Mouse (Mus musculus): ENCODE data around the gene Stard3. TPM values are rescaled to one million over a fixed set of nuclear protein-coding genes. Genes with fewer than 3 reads are reported as not detected.
A peak's percentile ranks its signal among the peaks of the same experiment; 100 is the strongest.

Stard3 gene
- total and polyA plus RNA-seq, 3 experiments = 31.7 to 39.6 (median 33.9) TPM

GRCm38 (mm10) chr11:98342000-98342945 lies 15.9 kb upstream of the Stard3 start (continued):
- TF ChIP-seq USF1 (IDR thresholded peaks at IDR 0.05; ENCODE audit: low read depth, low read length) = no peak

DNA sequence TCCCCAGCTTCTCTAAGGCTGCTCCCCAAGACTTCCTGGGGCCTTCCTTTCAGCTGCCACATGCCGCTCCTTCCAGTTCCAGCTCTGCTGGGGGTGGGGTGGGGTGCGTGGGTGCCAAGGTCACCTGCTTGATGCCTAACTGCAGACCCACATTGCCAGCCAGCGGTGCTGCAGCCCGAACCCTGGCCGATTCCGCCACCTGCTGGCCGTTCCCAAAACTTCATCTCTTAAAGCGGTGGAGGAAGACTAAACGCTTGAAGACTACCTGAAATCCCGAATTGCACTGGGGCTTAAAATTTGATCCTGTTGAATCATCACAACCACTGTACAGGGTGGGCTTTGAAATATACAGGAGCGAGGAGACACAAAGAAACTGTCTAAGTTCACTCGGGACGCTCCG lies 12.9 kb upstream of the Stard3 start:
- H3K36me3 ChIP-seq (replicated peaks in 1 of 2; ENCODE audit: control insufficient read depth in 1 of 2, insufficient read depth in 1 of 2, low read length in 1 of 2) = no peaks in the 10 kb centered on the region
- in situ Hi-C loops (cut with MboI; ENCODE audit: low pct_ligation_motif_present, low pct_unique_long_range_greater_than_20kb, low sequenced_read_pairs) = loop anchor here (25.0 kb wide), 1 partner anchor 292 kb away; the partner anchor contains the start of genes Gm12355, Gsdma2 and Gsdma3
- H3K4me3 ChIP-seq (replicated peaks in 1 of 3; ENCODE audit: low read depth in 2 of 3, low read length in 2 of 3, poor library complexity in 1 of 3) = peak overlapping the region in 1 of 3 experiments; percentile 55
- no peak overlapping the region for H3K27ac ChIP-seq (ENCODE audit: insufficient read depth, low read depth)
- H3K27me3 ChIP-seq (replicated peaks) = peaks cover 69% of the 10 kb centered on the region
- H3K79me2 ChIP-seq (replicated peaks; ENCODE audit: control insufficient read depth, extremely low read depth, insufficient read depth, poor library complexity, severe bottlenecking) = no peaks in the 10 kb centered on the region
- peak overlapping the region; percentile 28; the same call in 1 of the 2 replicates for H3K9ac ChIP-seq (ENCODE audit: insufficient read depth, low read depth)
- H3K4me1 ChIP-seq (ENCODE audit: control insufficient read depth in 1 of 2, insufficient read depth in 2 of 2) = peaks cover 7 to 28% of the 10 kb centered on the region in 2 experiments
- peak overlapping the region; percentile 92 for H3K4me2 ChIP-seq (ENCODE audit: insufficient read depth, low read depth, poor library complexity, severe bottlenecking)
- H3K9me3 ChIP-seq (replicated peaks; ENCODE audit: low read length) = no peaks in the 10 kb centered on the region
- dilution Hi-C loops (cut with MboI; ENCODE audit: extremely low pct_ligation_motif_present, extremely low pct_unique_long_range_greater_than_20kb, low sequenced_read_pairs) = no loop called here
- DNase-seq (ENCODE audit: extremely low read depth) = peak; percentile 73
- TF ChIP-seq CTCF (conservative IDR thresholded peaks at IDR 0.05 in 1 of 2, IDR thresholded peaks at IDR 0.05 in 1 of 2; ENCODE audit: low read depth in 2 of 2, low read length in 2 of 2) (peak; percentile 43 to 96; a peak in 3 of 4 replicates), MYC (IDR thresholded peaks at IDR 0.05; ENCODE audit: low read depth, low read length) (0 out of 2 replicates have a peak, but pooled peaks have one; percentile 21), CHD2 (IDR thresholded peaks at IDR 0.05; ENCODE audit: low read length) (no peak; the same call in 1 of the 2 replicates), BHLHE40 (IDR thresholded peaks at IDR 0.05; ENCODE audit: low read depth, low read length) (peak; percentile 30), IRF4 (IDR thresholded peaks at IDR 0.05; ENCODE audit: low read depth, low read length) (0 out of 2 replicates have a peak, but pooled peaks have one; percentile 22), MAZ (IDR thresholded peaks at IDR 0.05; ENCODE audit: low read depth, low read length) (0 out of 2 replicates have a peak, but pooled peaks have one; percentile 14), RAD21 (IDR thresholded peaks at IDR 0.05; ENCODE audit: low read depth, low read length) (peak; percentile 76), SMC3 (IDR thresholded peaks at IDR 0.05; ENCODE audit: low read depth, low read length) (peak; percentile 70), ETS1 (conservative IDR thresholded peaks at IDR 0.05; ENCODE audit: low read depth, low read length) (no peak), ZNF384 (IDR thresholded peaks at IDR 0.05; ENCODE audit: low read depth, low read length) (0 out of 2 replicates have a peak, but pooled peaks have one; percentile 1)

- no peaks in the 10 kb centered on the region for H3K9me3 ChIP-seq (replicated peaks; ENCODE audit: low read length)
- H3K4me3 ChIP-seq (replicated peaks in 1 of 3; ENCODE audit: low read depth in 2 of 3, low read length in 2 of 3, poor library complexity in 1 of 3) = peak overlapping the region in 1 of 3 experiments; percentile 4
- dilution Hi-C loops (cut with MboI; ENCODE audit: extremely low pct_ligation_motif_present, extremely low pct_unique_long_range_greater_than_20kb, low sequenced_read_pairs) = no loop called here
- H3K27ac ChIP-seq (ENCODE audit: insufficient read depth, low read depth) = no peak overlapping the region
- no peaks in the 10 kb centered on the region for H3K36me3 ChIP-seq (replicated peaks in 1 of 2; ENCODE audit: control insufficient read depth in 1 of 2, insufficient read depth in 1 of 2, low read length in 1 of 2)
- H3K4me2 ChIP-seq (ENCODE audit: insufficient read depth, low read depth, poor library complexity, severe bottlenecking) = peak overlapping the region; percentile 92
- in situ Hi-C loops (cut with MboI; ENCODE audit: low pct_ligation_motif_present, low pct_unique_long_range_greater_than_20kb, low sequenced_read_pairs) = loop anchor here (25.0 kb wide), 1 partner anchor 291 kb away; the partner anchor contains the start of genes Gm12355, Gsdma2 and Gsdma3
- no peaks in the 10 kb centered on the region for H3K79me2 ChIP-seq (replicated peaks; ENCODE audit: control insufficient read depth, extremely low read depth, insufficient read depth, poor library complexity, severe bottlenecking)
- TF ChIP-seq POLR2AphosphoS2 (IDR thresholded peaks at IDR 0.05; ENCODE audit: low read depth, low read length) (no peak), USF1 (IDR thresholded peaks at IDR 0.05; ENCODE audit: low read depth, low read length) (no peak), HCFC1 (IDR thresholded peaks at IDR 0.05; ENCODE audit: low read depth, low read length) (no peak), RAD21 (IDR thresholded peaks at IDR 0.05; ENCODE audit: low read depth, low read length) (no peak), USF2 (conservative IDR thresholded peaks at IDR 0.05; ENCODE audit: low read depth, low read length) (no peak), POLR2A (IDR thresholded peaks at IDR 0.05; ENCODE audit: low read depth, low read length) (no peak), BHLHE40 (IDR thresholded peaks at IDR 0.05; ENCODE audit: low read depth, low read length) (no peak), IRF4 (IDR thresholded peaks at IDR 0.05; ENCODE audit: low read depth, low read length) (no peak), JUND (conservative IDR thresholded peaks at IDR 0.05; ENCODE audit: low read depth, low read length) (no peak)
- peaks cover 72% of the 10 kb centered on the region for H3K27me3 ChIP-seq (replicated peaks)
- no peak for DNase-seq (ENCODE audit: extremely low read depth)
- no peak overlapping the region for H3K9ac ChIP-seq (ENCODE audit: insufficient read depth, low read depth)
- peaks cover 5 to 23% of the 10 kb centered on the region in 2 experiments; a peak in 3 of 4 replicates for H3K4me1 ChIP-seq (ENCODE audit: control insufficient read depth in 1 of 2, insufficient read depth in 2 of 2)
Measured at GRCm38 (mm10) chr11:98346168-98346567, 12.0 kb upstream of the Stard3 start.

All from CH12.LX (cell line).